Mouse (Mus musculus): ENCODE measurements around the gene Ankef1. TPM values are rescaled to one million over a fixed set of nuclear protein-coding genes. Genes with fewer than 3 reads are reported as not detected.

Gene Ankef1
- polyA plus RNA-seq, 1 experiment from 2014 or later, result not detected

- Histone ChIP-seq H3K4me1 (replicated peaks) (no peaks in the 10 kb centered on the region), H3K9ac (no peak overlapping the region), H3K27me3 (no peaks in the 10 kb centered on the region), H3K27ac (replicated peaks) (no peak overlapping the region), H3K4me3 (replicated peaks) (no peak overlapping the region), H3K4me2 (no peak overlapping the region), H3K36me3 (replicated peaks) (no peaks in the 10 kb centered on the region), H3K9me3 (replicated peaks) (no peaks in the 10 kb centered on the region)
- ATAC-seq (ENCODE audit: insufficient read depth), result no peak
- 59% methylated on average over 6 of the region's 6 CpGs for WGBS (ENCODE audit: insufficient replicate concordance)
Observed at GRCm38 (mm10) chr2:136598743-136599142, 97.0 kb downstream of the Ankef1 start.

- Histone ChIP-seq H3K9ac (no peak overlapping the region), H3K27ac (replicated peaks) (no peak overlapping the region), H3K4me1 (replicated peaks) (no peaks in the 10 kb centered on the region), H3K27me3 (no peaks in the 10 kb centered on the region), H3K9me3 (replicated peaks) (no peaks in the 10 kb centered on the region), H3K4me2 (no peak overlapping the region), H3K4me3 (replicated peaks) (no peak overlapping the region), H3K36me3 (replicated peaks) (no peaks in the 10 kb centered on the region)
- 69% methylated on average over 5 of the region's 5 CpGs for WGBS (ENCODE audit: insufficient replicate concordance)
- ATAC-seq (ENCODE audit: insufficient read depth), result no peak
Observed at GRCm38 (mm10) chr2:136600651-136601170, 99.0 kb downstream of the Ankef1 start.

GRCm38 (mm10) chr2:136601206-136601605, 99.5 kb downstream of the Ankef1 start:
- no peak for ATAC-seq (ENCODE audit: insufficient read depth)
- 50% methylated on average over 4 of the region's 4 CpGs for WGBS (ENCODE audit: insufficient replicate concordance)
- no peak overlapping the region for H3K9ac ChIP-seq
- no peaks in the 10 kb centered on the region for H3K9me3 ChIP-seq (replicated peaks)
- no peaks in the 10 kb centered on the region for H3K4me1 ChIP-seq (replicated peaks)
- no peak overlapping the region for H3K4me2 ChIP-seq
- no peak overlapping the region for H3K4me3 ChIP-seq (replicated peaks)
- no peaks in the 10 kb centered on the region for H3K36me3 ChIP-seq (replicated peaks)
- H3K27me3 ChIP-seq, result no peaks in the 10 kb centered on the region
- no peak overlapping the region for H3K27ac ChIP-seq (replicated peaks)

Other genes starting within 250 kb of the Ankef1 start
- 0.02 and 0.07 TPM in 2 replicates for gene Pak7, start 113.9 kb upstream of the Ankef1 start, polyA plus RNA-seq (2015; fragmentation: Nextera tagmentation; extraction: Ambion mirVana)
- gene Snap25, start 211.5 kb downstream of the Ankef1 start, polyA plus RNA-seq (2015; fragmentation: Nextera tagmentation; extraction: Ambion mirVana), result 0.07 and 0.10 TPM in 2 replicates

Measured in liver, embryonic 15.5 days (tissue).